In the genomic region with DNA sequence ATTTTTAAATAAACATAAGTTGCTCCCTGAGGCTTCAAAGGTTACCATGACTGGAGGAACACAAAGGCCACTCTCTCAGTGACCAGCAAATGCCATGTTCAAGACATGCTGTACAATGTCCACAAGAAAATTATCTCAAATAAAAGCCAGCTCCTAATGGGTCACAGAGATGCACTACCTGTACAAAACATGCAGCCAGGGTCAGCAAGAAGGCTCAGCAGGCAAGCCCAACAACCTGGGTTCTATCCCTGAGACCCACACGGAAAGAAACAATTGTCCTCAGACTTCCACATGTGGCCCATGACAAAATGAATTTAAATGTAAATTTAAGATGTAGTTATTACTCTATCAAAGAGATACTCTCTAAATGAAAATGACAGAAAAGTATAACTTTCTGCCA, we compare ENCODE assay signal across 15 mouse cellular contexts. TPM values are rescaled to one million over a fixed set of nuclear protein-coding genes. Genes with fewer than 3 reads are reported as not detected.
DNase-seq lines count a peak whose midpoint lies in the region; ATAC-seq and TF ChIP-seq lines count a peak whose summit lies in the region.
"Had no signal": no experiment of that assay in that cellular context is flagged by ENCODE, and none has a peak within 500 bp of the region (broad histone marks: within the 10 kb centered on the region; RNA-seq: fewer than 3 reads in every experiment).

No protein-coding gene starts in this region.

- peak overlapping the region; percentile 20; the same call in 1 of the 2 replicates for H3K27ac ChIP-seq in heart, embryonic 13.5 days (replicated peaks)
- peak overlapping the region; percentile 78 for H3K27ac ChIP-seq in bone marrow macrophage, adult 2 months (ENCODE audit: insufficient read depth, low read depth, low read length)
- peak overlapping the region; percentile 64 for H3K27ac ChIP-seq in liver, embryonic 11.5 days (ENCODE audit: low read depth, low read length)
- H3K27ac ChIP-seq in small intestine, adult 2 months (ENCODE audit: insufficient read depth, low read depth, low read length), result peak overlapping the region; percentile 98
- no peak overlapping the region for H3K27ac ChIP-seq in forebrain, embryonic 11.5 days (ENCODE audit: low read depth, low read length)
- no peak overlapping the region for H3K27ac ChIP-seq in embryonic facial prominence, embryonic 10.5 days (replicated peaks)
- H3K27ac ChIP-seq: embryonic facial prominence, embryonic 15.5 days; forebrain, embryonic 13.5 days; hindbrain, postnatal 0 days; midbrain, embryonic 15.5 days had no signal

- TF ChIP-seq CTCF in bone marrow macrophage, adult 2 months (IDR thresholded peaks at IDR 0.05; ENCODE audit: low read depth, low read length), result no peak
- no peak for TF ChIP-seq CTCF in small intestine, adult 2 months (IDR thresholded peaks at IDR 0.05; ENCODE audit: extremely low read depth, insufficient read length, insufficient replicate concordance, low read depth, low read length)

- TF ChIP-seq POLR2A in bone marrow macrophage, adult 2 months (IDR thresholded peaks at IDR 0.05; ENCODE audit: borderline replicate concordance, low read depth, low read length), result no peak
- TF ChIP-seq POLR2A in small intestine, adult 2 months (IDR thresholded peaks at IDR 0.05; ENCODE audit: low read depth, low read length), result no peak

- 74% methylated on average over 1 of the region's 1 CpGs for WGBS in heart, embryonic 13.5 days
- 83% methylated on average over 1 of the region's 1 CpGs for WGBS in liver, embryonic 11.5 days
- WGBS in small intestine, adult 2 months, result 36% methylated on average over 1 of the region's 1 CpGs
- 80% methylated on average over 1 of the region's 1 CpGs for WGBS in forebrain, embryonic 11.5 days
- 77% methylated on average over 1 of the region's 1 CpGs for WGBS in embryonic facial prominence, embryonic 10.5 days

- ATAC-seq in heart, embryonic 13.5 days (ENCODE audit: extremely low read depth, insufficient number of reproducible peaks, low FRiP score, low TSS enrichment), result no peak
- ATAC-seq in liver, embryonic 11.5 days (replicated peaks; ENCODE audit: low FRiP score), result no peak
- no peak for ATAC-seq in forebrain, embryonic 11.5 days (replicated peaks; ENCODE audit: low FRiP score)
- ATAC-seq: forebrain, embryonic 13.5 days; hindbrain, postnatal 0 days; midbrain, embryonic 15.5 days had no signal

- H3K4me2 ChIP-seq in heart, embryonic 13.5 days, result peak overlapping the region; percentile 19; the same call in 1 of the 2 replicates
- peak overlapping the region; percentile 56 for H3K4me2 ChIP-seq in liver, embryonic 11.5 days
- H3K4me2 ChIP-seq in forebrain, embryonic 11.5 days (ENCODE audit: low read depth, low read length, severe bottlenecking), result no peak overlapping the region
- H3K4me2 ChIP-seq: embryonic facial prominence, embryonic 15.5 days; forebrain, embryonic 13.5 days; kidney, embryonic 15.5 days; midbrain, embryonic 15.5 days had no signal

- H3K27me3 ChIP-seq in heart, embryonic 13.5 days (replicated peaks), result no peaks in the 10 kb centered on the region
- H3K27me3 ChIP-seq in liver, embryonic 11.5 days (replicated peaks; ENCODE audit: control insufficient read depth, insufficient read depth, low read length), result no peaks in the 10 kb centered on the region
- H3K27me3 ChIP-seq in small intestine, adult 2 months (ENCODE audit: control insufficient read depth, insufficient read depth, low read length), result no peaks in the 10 kb centered on the region
- H3K27me3 ChIP-seq in forebrain, embryonic 11.5 days (ENCODE audit: control insufficient read depth, insufficient read depth, low read length), result no peaks in the 10 kb centered on the region
- H3K27me3 ChIP-seq in embryonic facial prominence, embryonic 10.5 days (replicated peaks; ENCODE audit: low read depth, poor library complexity, severe bottlenecking), result no peaks in the 10 kb centered on the region
- H3K27me3 ChIP-seq: embryonic facial prominence, embryonic 15.5 days; forebrain, embryonic 13.5 days; kidney, embryonic 15.5 days; midbrain, embryonic 15.5 days had no signal

- no peak for DNase-seq in heart, adult 9 months (ENCODE audit: low spot score in 2 of 2)
- DNase-seq in liver, embryonic 11.5 days (ENCODE audit: low spot score), result no peak
- DNase-seq in forebrain, embryonic 11.5 days (ENCODE audit: low spot score), result no peak
- DNase-seq in embryonic facial prominence, embryonic 10.5 days (ENCODE audit: low spot score), result no peak
- DNase-seq: adrenal gland, adult 2 months; cerebellum, adult 2 months had no signal

- peaks cover 74% of the 10 kb centered on the region for H3K4me1 ChIP-seq in heart, embryonic 13.5 days
- peaks cover 35% of the 10 kb centered on the region for H3K4me1 ChIP-seq in bone marrow macrophage, adult 2 months (ENCODE audit: control insufficient read depth, insufficient read depth, low read length)
- H3K4me1 ChIP-seq in liver, embryonic 11.5 days (replicated peaks; ENCODE audit: control insufficient read depth, insufficient read depth, low read length), result peaks cover 38% of the 10 kb centered on the region
- H3K4me1 ChIP-seq in small intestine, adult 2 months (ENCODE audit: control insufficient read depth, insufficient read depth, insufficient read length, low read length), result peaks cover 35% of the 10 kb centered on the region
- H3K4me1 ChIP-seq in forebrain, embryonic 11.5 days (replicated peaks; ENCODE audit: control insufficient read depth, insufficient read depth, low read length), result peaks cover 13% of the 10 kb centered on the region
- H3K4me1 ChIP-seq in embryonic facial prominence, embryonic 10.5 days, result peaks cover 39% of the 10 kb centered on the region

- H3K4me3 ChIP-seq in heart, embryonic 13.5 days, result no peak overlapping the region
- H3K4me3 ChIP-seq in bone marrow macrophage, adult 2 months (ENCODE audit: insufficient read depth, low read length), result no peak overlapping the region
- H3K4me3 ChIP-seq in liver, embryonic 11.5 days (ENCODE audit: low read depth, low read length), result 0 out of 2 replicates have a peak overlapping the region, but pooled peaks have one; percentile 13
- H3K4me3 ChIP-seq in small intestine, adult 2 months (ENCODE audit: low read depth, low read length), result no peak overlapping the region
- no peak overlapping the region for H3K4me3 ChIP-seq in forebrain, embryonic 11.5 days (ENCODE audit: low read depth, low read length)
- H3K4me3 ChIP-seq in embryonic facial prominence, embryonic 10.5 days, result no peak overlapping the region
- H3K4me3 ChIP-seq: embryonic facial prominence, embryonic 15.5 days; forebrain, embryonic 13.5 days; kidney, embryonic 15.5 days; midbrain, embryonic 15.5 days had no signal

- H3K36me3 ChIP-seq in heart, embryonic 13.5 days, result 0 out of 2 replicates have a peak, but pooled peaks cover 8% of the 10 kb centered on the region
- peaks cover 4% of the 10 kb centered on the region; the same call in 1 of the 2 replicates for H3K36me3 ChIP-seq in liver, embryonic 11.5 days (ENCODE audit: control insufficient read depth, insufficient read depth, low read length)
- H3K36me3 ChIP-seq in small intestine, adult 2 months (ENCODE audit: control insufficient read depth, insufficient read depth, low read length), result no peaks in the 10 kb centered on the region; the same call in 1 of the 2 replicates
- H3K36me3 ChIP-seq in forebrain, embryonic 11.5 days (ENCODE audit: control insufficient read depth, insufficient read depth, low read length), result no peaks in the 10 kb centered on the region
- peaks cover 22% of the 10 kb centered on the region; the same call in 1 of the 2 replicates for H3K36me3 ChIP-seq in embryonic facial prominence, embryonic 10.5 days (replicated peaks)
- H3K36me3 ChIP-seq: embryonic facial prominence, embryonic 15.5 days; midbrain, embryonic 15.5 days had no signal

- H3K9me3 ChIP-seq in heart, embryonic 13.5 days, result no peaks in the 10 kb centered on the region
- no peaks in the 10 kb centered on the region for H3K9me3 ChIP-seq in liver, embryonic 11.5 days (ENCODE audit: control insufficient read depth, low read length)
- no peaks in the 10 kb centered on the region for H3K9me3 ChIP-seq in forebrain, embryonic 11.5 days (ENCODE audit: control insufficient read depth, low read length)
- H3K9me3 ChIP-seq in embryonic facial prominence, embryonic 10.5 days, result no peaks in the 10 kb centered on the region
- H3K9me3 ChIP-seq: embryonic facial prominence, embryonic 15.5 days; forebrain, embryonic 13.5 days; G1E; kidney, embryonic 15.5 days; midbrain, embryonic 15.5 days had no signal

- peak overlapping the region; percentile 38 for H3K9ac ChIP-seq in heart, embryonic 13.5 days
- no peak overlapping the region for H3K9ac ChIP-seq in liver, embryonic 11.5 days (ENCODE audit: low read depth, low read length)
- no peak overlapping the region for H3K9ac ChIP-seq in forebrain, embryonic 11.5 days (ENCODE audit: low read length)
- H3K9ac ChIP-seq: embryonic facial prominence, embryonic 15.5 days; forebrain, embryonic 13.5 days; kidney, embryonic 15.5 days; midbrain, embryonic 15.5 days had no signal

RNA-seq across cellular contexts. Expression of gene Fam120a, which starts 4.7 kb away (rescaled TPM):
- 17.2 and 17.8 TPM in 2 replicates for polyA plus RNA-seq in heart, embryonic 13.5 days (2015; fragmentation: Nextera tagmentation; extraction: Ambion mirVana)
- polyA plus RNA-seq in bone marrow macrophage, adult 2 months (2012; ENCODE audit: insufficient read depth, insufficient read length, missing spikeins), result 100 and 101 TPM in 2 replicates
- polyA plus RNA-seq in liver, embryonic 11.5 days (2014; fragmentation: Nextera tagmentation; extraction: Ambion mirVana), result 33.1 and 38.0 TPM in 2 replicates
- 56.5 and 80.1 TPM in 2 replicates for polyA plus RNA-seq in small intestine, adult 2 months (2012; rRNA removed)
- polyA plus RNA-seq in forebrain, embryonic 11.5 days (2014; fragmentation: Nextera tagmentation; extraction: Ambion mirVana), result 20.4 and 22.5 TPM in 2 replicates
- polyA plus RNA-seq in embryonic facial prominence, embryonic 10.5 days (2016; fragmentation: Nextera tagmentation; extraction: Ambion mirVana), result 16.0 and 16.7 TPM in 2 replicates

Comparison
In these comparisons a context has a peak if more than half of its experiments do, and no peak if none do; other contexts are left out.
1. H3K27ac ChIP-seq: peak in heart, embryonic 13.5 days (single experiment), bone marrow macrophage, adult 2 months (single experiment), liver, embryonic 11.5 days (single experiment) and small intestine, adult 2 months (single experiment); none in forebrain, embryonic 11.5 days (single experiment) and embryonic facial prominence, embryonic 10.5 days (single experiment).